Mouse (Mus musculus): ENCODE measurements at regions not wholly inside any gene's neighbourhood (a gene's known extent, or its start where the extent isn't known, plus 50 kb on each side); places are given as distances from the start of the nearest gene placed in this dataset.

GRCm38 (mm10) chr4:56136837-56137236 is 603.0 kb upstream of the Gm26657 start:
- Histone ChIP-seq H3K36me3 (ENCODE audit: control insufficient read depth, insufficient read depth, low read length) (no peaks in the 10 kb centered on the region), H3K4me1 (replicated peaks; ENCODE audit: control insufficient read depth, insufficient read depth) (no peaks in the 10 kb centered on the region), H3K4me3 (ENCODE audit: low read depth, low read length) (no peak overlapping the region), H3K4me2 (replicated peaks; ENCODE audit: low read depth) (no peak overlapping the region), H3K27me3 (ENCODE audit: control insufficient read depth, insufficient read depth, low read length) (no peaks in the 10 kb centered on the region), H3K27ac (replicated peaks) (no peak overlapping the region), H3K9ac (ENCODE audit: low read length) (no peak overlapping the region), H3K9me3 (ENCODE audit: control insufficient read depth, low read length) (no peaks in the 10 kb centered on the region)
- 87% methylated on average over 3 of the region's 3 CpGs for WGBS
- DNase-seq (ENCODE audit: low spot score): no peak
- no peak for ATAC-seq (ENCODE audit: low FRiP score, low TSS enrichment)
- TF ChIP-seq EP300 (optimal IDR thresholded peaks at IDR 0.05) (no peak), CTCF (IDR thresholded peaks at IDR 0.05; ENCODE audit: low read depth) (no peak)

GRCm38 (mm10) chr4:56134350-56134749 is 602.1 kb upstream of the Klf4 start:
- no peaks in the 10 kb centered on the region for H3K4me1 ChIP-seq (replicated peaks; ENCODE audit: control insufficient read depth, insufficient read depth)
- H3K27ac ChIP-seq (replicated peaks): no peak overlapping the region
- WGBS: 72% methylated on average over 5 of the region's 5 CpGs

GRCm38 (mm10) chr4:56127730-56128482 is 595.6 kb upstream of the Klf4 start:
- Histone ChIP-seq H3K36me3 (ENCODE audit: control insufficient read depth, insufficient read depth, low read length) (no peaks in the 10 kb centered on the region), H3K4me3 (ENCODE audit: low read depth, low read length) (no peak overlapping the region), H3K9ac (ENCODE audit: low read length) (no peak overlapping the region), H3K4me2 (replicated peaks; ENCODE audit: low read depth) (no peak overlapping the region), H3K9me3 (ENCODE audit: control insufficient read depth, low read length) (no peaks in the 10 kb centered on the region), H3K27ac (replicated peaks) (no peak overlapping the region), H3K27me3 (ENCODE audit: control insufficient read depth, insufficient read depth, low read length) (no peaks in the 10 kb centered on the region), H3K4me1 (replicated peaks; ENCODE audit: control insufficient read depth, insufficient read depth) (no peaks in the 10 kb centered on the region)
- WGBS: 78% methylated on average over 8 of the region's 8 CpGs
- DNase-seq (ENCODE audit: low spot score) (no peak), ATAC-seq (ENCODE audit: low FRiP score, low TSS enrichment) (no peak)
- TF ChIP-seq EP300 (optimal IDR thresholded peaks at IDR 0.05) (no peak), CTCF (IDR thresholded peaks at IDR 0.05; ENCODE audit: low read depth) (no peak)

More at GRCm38 (mm10) chr4:56134350-56134749, 602.1 kb upstream of the Klf4 start:
- Histone ChIP-seq H3K4me2 (replicated peaks; ENCODE audit: low read depth) (no peak overlapping the region), H3K4me3 (ENCODE audit: low read depth, low read length) (no peak overlapping the region), H3K36me3 (ENCODE audit: control insufficient read depth, insufficient read depth, low read length) (no peaks in the 10 kb centered on the region), H3K9me3 (ENCODE audit: control insufficient read depth, low read length) (no peaks in the 10 kb centered on the region), H3K9ac (ENCODE audit: low read length) (no peak overlapping the region), H3K27me3 (ENCODE audit: control insufficient read depth, insufficient read depth, low read length) (no peaks in the 10 kb centered on the region)
- ATAC-seq (ENCODE audit: low FRiP score, low TSS enrichment) (no peak), DNase-seq (ENCODE audit: low spot score) (no peak)
- TF ChIP-seq EP300 (optimal IDR thresholded peaks at IDR 0.05) (no peak), CTCF (IDR thresholded peaks at IDR 0.05; ENCODE audit: low read depth) (no peak)

DNA sequence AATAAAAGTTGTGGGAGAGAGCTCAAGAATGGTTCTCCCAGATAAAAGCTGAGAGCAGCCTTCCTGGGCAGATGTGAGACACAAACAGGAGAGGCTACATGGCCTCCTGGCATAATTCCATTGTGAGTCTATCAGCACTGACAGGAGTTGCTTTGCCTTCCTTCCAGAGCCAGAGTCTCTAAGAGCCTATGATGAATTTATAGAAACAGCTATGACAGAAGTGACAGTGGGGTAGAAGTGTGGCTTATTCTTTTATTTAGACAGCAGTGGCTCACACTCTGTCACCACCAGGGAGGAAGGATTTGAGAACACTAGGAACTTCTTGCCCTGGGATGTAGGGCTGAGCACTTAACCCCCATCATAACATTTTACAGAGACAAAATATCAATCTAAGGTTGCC is 592.2 kb upstream of the Klf4 start:
- Histone ChIP-seq H3K27me3 (ENCODE audit: control insufficient read depth, insufficient read depth, low read length) (no peaks in the 10 kb centered on the region), H3K9me3 (ENCODE audit: control insufficient read depth, low read length) (no peaks in the 10 kb centered on the region), H3K4me1 (replicated peaks; ENCODE audit: control insufficient read depth, insufficient read depth) (no peaks in the 10 kb centered on the region), H3K4me3 (ENCODE audit: low read depth, low read length) (no peak overlapping the region), H3K9ac (ENCODE audit: low read length) (no peak overlapping the region), H3K27ac (replicated peaks) (no peak overlapping the region), H3K36me3 (ENCODE audit: control insufficient read depth, insufficient read depth, low read length) (no peaks in the 10 kb centered on the region), H3K4me2 (replicated peaks; ENCODE audit: low read depth) (no peak overlapping the region)
- DNase-seq (ENCODE audit: low spot score): no peak
- TF ChIP-seq CTCF (IDR thresholded peaks at IDR 0.05; ENCODE audit: low read depth): no peak
- TF ChIP-seq EP300 (optimal IDR thresholded peaks at IDR 0.05): no peak
- no peak for ATAC-seq (ENCODE audit: low FRiP score, low TSS enrichment)

GRCm38 (mm10) chr4:56122198-56122597 is 589.9 kb upstream of the Klf4 start:
- 89% methylated on average over 5 of the region's 5 CpGs for WGBS
- ATAC-seq (ENCODE audit: low FRiP score, low TSS enrichment): no peak
- H3K9me3 ChIP-seq (ENCODE audit: control insufficient read depth, low read length): no peaks in the 10 kb centered on the region

DNA sequence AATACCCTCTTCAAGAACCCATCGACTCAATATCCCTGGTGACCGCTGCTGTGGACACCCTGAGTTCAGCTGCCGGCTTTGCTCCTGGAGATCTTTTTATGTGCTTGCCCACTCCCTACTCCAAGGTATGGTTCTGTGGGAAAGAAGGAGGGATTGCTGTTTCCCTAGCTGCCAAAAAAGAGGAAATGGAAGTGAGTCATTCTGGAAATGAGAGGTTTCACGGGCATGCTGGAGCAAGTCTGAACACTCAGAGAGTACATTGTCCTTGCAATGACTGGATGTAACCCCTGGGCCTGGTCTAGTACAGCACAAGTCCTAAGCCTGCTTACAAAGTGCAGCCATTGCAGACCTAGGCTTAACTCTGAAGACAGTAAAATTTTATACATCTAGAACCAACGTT is 589.4 kb upstream of the Klf4 start:
- H3K4me2 ChIP-seq (replicated peaks; ENCODE audit: low read depth): no peak overlapping the region
- no peak for TF ChIP-seq EP300 (optimal IDR thresholded peaks at IDR 0.05)
- no peak for TF ChIP-seq CTCF (IDR thresholded peaks at IDR 0.05; ENCODE audit: low read depth)
- DNase-seq (ENCODE audit: low spot score) (no peak), ATAC-seq (ENCODE audit: low FRiP score, low TSS enrichment) (no peak)
- 79% methylated on average over 5 of the region's 5 CpGs for WGBS
- no peaks in the 10 kb centered on the region for H3K36me3 ChIP-seq (ENCODE audit: control insufficient read depth, insufficient read depth, low read length)
- no peak overlapping the region for H3K27ac ChIP-seq (replicated peaks)
- H3K4me1 ChIP-seq (replicated peaks; ENCODE audit: control insufficient read depth, insufficient read depth): no peaks in the 10 kb centered on the region
- H3K9me3 ChIP-seq (ENCODE audit: control insufficient read depth, low read length): no peaks in the 10 kb centered on the region
- no peaks in the 10 kb centered on the region for H3K27me3 ChIP-seq (ENCODE audit: control insufficient read depth, insufficient read depth, low read length)
- no peak overlapping the region for H3K9ac ChIP-seq (ENCODE audit: low read length)
- no peak overlapping the region for H3K4me3 ChIP-seq (ENCODE audit: low read depth, low read length)

More at GRCm38 (mm10) chr4:56122198-56122597, 589.9 kb upstream of the Klf4 start:
- Histone ChIP-seq H3K9ac (ENCODE audit: low read length) (no peak overlapping the region), H3K36me3 (ENCODE audit: control insufficient read depth, insufficient read depth, low read length) (no peaks in the 10 kb centered on the region), H3K4me2 (replicated peaks; ENCODE audit: low read depth) (no peak overlapping the region), H3K27me3 (ENCODE audit: control insufficient read depth, insufficient read depth, low read length) (no peaks in the 10 kb centered on the region), H3K4me3 (ENCODE audit: low read depth, low read length) (no peak overlapping the region), H3K27ac (replicated peaks) (no peak overlapping the region), H3K4me1 (replicated peaks; ENCODE audit: control insufficient read depth, insufficient read depth) (no peaks in the 10 kb centered on the region)
- TF ChIP-seq CTCF (IDR thresholded peaks at IDR 0.05; ENCODE audit: low read depth) (no peak), EP300 (optimal IDR thresholded peaks at IDR 0.05) (no peak)
- no peak for DNase-seq (ENCODE audit: low spot score)

All from stomach, postnatal 0 days (tissue).